Mouse (Mus musculus) testis, adult 2 months (tissue): ENCODE measurements at regions not wholly inside any gene's neighbourhood (a gene's known extent, or its start where the extent isn't known, plus 50 kb on each side); places are given as distances from the start of the nearest gene placed in this dataset.

ENCODE experiments used
- H3K27ac ChIP-seq: fragments of 200-500 bp; 2 replicates; pipeline ENCODE4 v1.5.1; 2012; ENCODE audit warnings: low read depth, low read length; ENCODE audit not compliant: control insufficient read depth, insufficient read depth
- H3K27me3 ChIP-seq: fragments of 200-500 bp; 2 replicates; pipeline ENCODE4 v1.6.1; 2012; ENCODE audit warnings: mild to moderate bottlenecking, low read length, moderate library complexity; ENCODE audit not compliant: control insufficient read depth, insufficient read depth
- H3K36me3 ChIP-seq: fragments of 200-500 bp; 2 replicates; pipeline ENCODE4 v1.6.1; 2012; ENCODE audit warnings: mild to moderate bottlenecking, low read length; ENCODE audit not compliant: control insufficient read depth, insufficient read depth
- H3K4me1 ChIP-seq: fragments of 200-500 bp; 2 replicates; pipeline ENCODE4 v1.6.1; 2012; ENCODE audit warnings: low read length; ENCODE audit not compliant: control insufficient read depth, insufficient read depth
- H3K4me3 ChIP-seq: fragments of 200-500 bp; 2 replicates; pipeline ENCODE4 v1.5.1; 2012; ENCODE audit warnings: low read depth, mild to moderate bottlenecking, low read length, moderate library complexity, mixed read lengths; ENCODE audit not compliant: control insufficient read depth
- CTCF ChIP-seq: fragments of 200-500 bp; IDR thresholded peaks from 2 replicates; pipeline ENCODE4 v1.5.1; 2012; ENCODE audit warnings: low read depth, mild to moderate bottlenecking, inconsistent platforms, low read length, moderate library complexity; ENCODE audit not compliant: control insufficient read depth, insufficient read depth, insufficient replicate concordance
- POLR2A ChIP-seq: fragments of 200-500 bp; IDR thresholded peaks from 2 replicates; pipeline ENCODE4 v1.6.1; 2012; ENCODE audit warnings: low read depth, mild to moderate bottlenecking, inconsistent platforms, low read length, moderate library complexity; ENCODE audit not compliant: control insufficient read depth

GRCm38 (mm10) chr17:85921219-85921673, 223.7 kb downstream of the Srbd1 start:
- Histone ChIP-seq H3K36me3 (no peaks in the 10 kb centered on the region), H3K27ac (no peak overlapping the region), H3K4me1 (no peaks in the 10 kb centered on the region), H3K4me3 (no peak overlapping the region), H3K27me3 (no peaks in the 10 kb centered on the region)
- no peak for TF ChIP-seq POLR2A
- TF ChIP-seq CTCF = no peak

- H3K4me1 ChIP-seq = no peaks in the 10 kb centered on the region
- H3K27me3 ChIP-seq = no peaks in the 10 kb centered on the region
- H3K36me3 ChIP-seq = no peaks in the 10 kb centered on the region
- H3K4me3 ChIP-seq = no peak overlapping the region
- TF ChIP-seq POLR2A (no peak), CTCF (no peak)
- H3K27ac ChIP-seq = no peak overlapping the region
Measured at GRCm38 (mm10) chr17:85919868-85920267, 225.1 kb downstream of the Srbd1 start.

GRCm38 (mm10) chr17:85915870-85916269, 227.8 kb upstream of the Six2 start:
- Histone ChIP-seq H3K27ac (no peak overlapping the region), H3K27me3 (no peaks in the 10 kb centered on the region), H3K4me3 (no peak overlapping the region), H3K36me3 (no peaks in the 10 kb centered on the region), H3K4me1 (no peaks in the 10 kb centered on the region)
- TF ChIP-seq CTCF (no peak), POLR2A (no peak)

GRCm38 (mm10) chr17:85914062-85914461, 226.0 kb upstream of the Six2 start:
- H3K4me3 ChIP-seq = no peak overlapping the region
- no peak overlapping the region for H3K27ac ChIP-seq
- H3K27me3 ChIP-seq = no peaks in the 10 kb centered on the region
- TF ChIP-seq CTCF (no peak), POLR2A (no peak)
- H3K36me3 ChIP-seq = no peaks in the 10 kb centered on the region
- no peaks in the 10 kb centered on the region for H3K4me1 ChIP-seq

GRCm38 (mm10) chr17:85908709-85909108, 220.6 kb upstream of the Six2 start:
- Histone ChIP-seq H3K4me3 (no peak overlapping the region), H3K27ac (no peak overlapping the region)
- TF ChIP-seq POLR2A (no peak), CTCF (no peak)

GRCm38 (mm10) chr17:85906597-85907187, 218.6 kb upstream of the Six2 start:
- H3K4me3 ChIP-seq = no peak overlapping the region
- TF ChIP-seq CTCF (no peak), POLR2A (no peak)
- peaks cover 4% of the 10 kb centered on the region; the same call in 1 of the 2 replicates for H3K4me1 ChIP-seq
- no peak overlapping the region for H3K27ac ChIP-seq
- H3K27me3 ChIP-seq = no peaks in the 10 kb centered on the region
- H3K36me3 ChIP-seq = no peaks in the 10 kb centered on the region

More at GRCm38 (mm10) chr17:85908709-85909108, 220.6 kb upstream of the Six2 start:
- Histone ChIP-seq H3K4me1 (peaks cover 3% of the 10 kb centered on the region; the same call in 1 of the 2 replicates), H3K27me3 (no peaks in the 10 kb centered on the region), H3K36me3 (no peaks in the 10 kb centered on the region)

- no peak overlapping the region for H3K27ac ChIP-seq
- no peaks in the 10 kb centered on the region for H3K36me3 ChIP-seq
- H3K27me3 ChIP-seq = no peaks in the 10 kb centered on the region
- H3K4me1 ChIP-seq = peaks cover 4% of the 10 kb centered on the region; the same call in 1 of the 2 replicates
- no peak overlapping the region for H3K4me3 ChIP-seq
- no peak for TF ChIP-seq CTCF
Measured at GRCm38 (mm10) chr17:85902575-85902974, 214.5 kb upstream of the Six2 start.
